Mouse (Mus musculus) layer of hippocampus, adult 11-12 months (tissue): ENCODE results near the gene Nrp1.

Experiments
- DNase-seq: peaks from one replicate; pipeline ENCODE4 v3.0.0; 2022; ENCODE audit warnings: low spot score

Nrp1 gene

GRCm38 (mm10) chr8:128466681-128467430 is 108.5 kb downstream of the Nrp1 start:
- DNase-seq: no peak

DNA sequence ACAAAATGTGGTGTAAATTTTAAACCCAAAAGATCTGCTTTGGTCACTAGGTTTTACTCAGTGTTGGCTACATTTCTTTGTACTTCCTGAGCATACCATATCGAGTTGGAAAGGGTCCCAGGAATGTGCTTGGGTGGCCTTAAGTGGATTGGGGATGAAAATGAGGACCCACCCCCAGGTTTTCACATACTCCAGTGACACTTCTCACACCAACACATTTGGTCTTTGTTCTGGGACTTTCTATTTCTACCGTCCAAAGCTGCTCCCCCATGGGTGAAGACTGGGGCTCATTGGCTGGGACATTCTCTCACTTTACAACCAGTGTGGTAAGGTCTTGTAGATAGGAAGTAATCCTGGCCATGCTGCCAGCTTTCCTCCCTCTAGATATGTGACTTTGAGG is 111.7 kb downstream of the Nrp1 start:
- DNase-seq: no peak

- DNase-seq: no peak
Measured at GRCm38 (mm10) chr8:128471186-128471585, 112.8 kb downstream of the Nrp1 start.

- no peak for DNase-seq
Measured at GRCm38 (mm10) chr8:128472871-128473270, 114.5 kb downstream of the Nrp1 start.

- DNase-seq: peak; percentile 44
Measured at GRCm38 (mm10) chr8:128473456-128474239, 115.2 kb downstream of the Nrp1 start.

DNA sequence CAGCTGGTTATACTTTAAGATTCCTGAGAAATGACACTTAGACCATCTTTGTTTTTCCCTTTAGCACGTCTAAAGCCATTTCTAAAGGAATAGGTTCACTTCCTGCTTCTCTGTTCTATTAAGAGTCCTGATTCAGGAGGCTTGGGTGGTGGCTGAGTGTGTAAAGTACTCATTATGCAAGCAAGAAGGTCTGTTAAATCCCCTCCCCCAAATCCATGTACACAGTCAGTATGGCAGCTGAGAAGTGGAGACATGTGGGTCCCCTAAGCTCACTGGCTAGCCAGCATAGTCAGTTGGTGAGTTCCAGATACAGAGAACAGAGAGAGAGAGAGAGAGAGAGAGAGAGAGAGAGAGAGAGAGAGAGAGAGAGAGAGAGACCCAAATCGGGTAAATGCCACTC is 116.2 kb downstream of the Nrp1 start:
- DNase-seq: no peak

DNA sequence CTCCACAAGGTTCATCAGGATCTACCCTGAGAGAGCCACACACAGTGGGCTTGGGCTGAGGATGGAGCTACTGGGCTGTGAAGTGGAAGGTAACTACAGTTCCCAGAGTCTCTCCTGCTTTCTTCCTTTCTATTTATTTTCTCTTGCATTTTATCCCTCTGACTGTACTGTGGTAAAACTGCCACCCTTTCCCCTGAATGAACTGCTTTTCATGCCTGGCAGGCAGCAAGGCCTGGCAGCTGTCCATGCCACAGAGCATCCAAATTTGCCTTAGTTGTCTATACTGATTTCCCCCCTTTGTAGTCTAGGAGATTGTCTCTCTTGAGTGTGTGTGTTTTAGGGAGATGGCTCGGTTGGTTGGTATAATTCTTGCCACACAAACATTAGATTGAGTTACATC is 117.8 kb downstream of the Nrp1 start:
- no peak for DNase-seq

DNA sequence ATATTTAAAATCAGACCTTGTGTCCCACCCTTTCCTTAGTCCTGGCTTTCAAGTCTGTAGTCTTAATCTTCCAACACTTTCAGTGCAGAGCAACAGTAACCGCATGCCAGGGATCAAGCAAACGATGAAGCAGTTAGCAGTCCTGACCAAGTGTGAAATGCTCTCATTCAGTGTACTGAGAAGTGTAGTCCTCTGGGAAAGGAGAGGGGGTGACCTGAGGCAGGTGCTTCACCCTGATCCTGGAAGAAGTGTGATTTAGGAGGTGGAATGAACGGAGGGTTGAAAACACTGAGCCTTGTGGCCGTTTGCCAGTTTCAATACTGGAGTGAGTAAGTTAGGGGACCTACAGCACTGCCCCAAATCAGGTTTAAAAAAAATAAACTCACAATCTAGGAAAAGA is 119.6 kb downstream of the Nrp1 start:
- no peak for DNase-seq

DNA sequence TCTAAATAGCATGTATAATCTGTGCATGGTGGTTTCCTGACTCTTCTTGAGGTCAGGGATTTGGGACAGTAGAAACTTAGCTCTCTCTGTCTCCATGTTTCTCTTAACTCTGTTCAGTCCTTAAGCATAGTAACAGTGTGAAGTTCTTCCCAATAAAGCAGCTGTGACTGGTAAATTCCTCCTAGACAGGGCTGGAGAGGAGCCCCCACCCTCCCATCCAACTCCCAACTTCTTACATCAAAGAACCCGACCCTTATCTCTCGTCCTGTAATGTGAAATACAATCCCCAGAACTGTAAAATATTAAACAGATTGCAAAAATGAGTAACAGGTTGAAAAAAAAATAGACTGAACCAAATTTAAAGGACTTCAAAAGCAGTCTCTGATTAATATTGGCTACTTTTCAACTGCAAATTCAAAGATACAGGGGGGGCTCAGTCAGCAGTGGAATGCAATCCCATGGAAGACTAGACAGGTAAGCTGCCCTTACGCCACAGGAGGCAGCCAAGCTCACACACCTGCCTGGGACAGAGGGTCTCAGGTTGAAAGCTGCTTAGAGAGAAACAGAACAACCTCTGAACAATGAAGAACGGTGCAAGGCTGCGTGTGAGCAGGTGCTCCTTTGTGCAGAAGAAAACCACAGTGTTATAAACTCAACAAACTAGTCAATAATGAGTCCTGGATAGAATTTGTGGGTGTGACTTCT is 121.1 kb downstream of the Nrp1 start:
- DNase-seq: no peak

DNA sequence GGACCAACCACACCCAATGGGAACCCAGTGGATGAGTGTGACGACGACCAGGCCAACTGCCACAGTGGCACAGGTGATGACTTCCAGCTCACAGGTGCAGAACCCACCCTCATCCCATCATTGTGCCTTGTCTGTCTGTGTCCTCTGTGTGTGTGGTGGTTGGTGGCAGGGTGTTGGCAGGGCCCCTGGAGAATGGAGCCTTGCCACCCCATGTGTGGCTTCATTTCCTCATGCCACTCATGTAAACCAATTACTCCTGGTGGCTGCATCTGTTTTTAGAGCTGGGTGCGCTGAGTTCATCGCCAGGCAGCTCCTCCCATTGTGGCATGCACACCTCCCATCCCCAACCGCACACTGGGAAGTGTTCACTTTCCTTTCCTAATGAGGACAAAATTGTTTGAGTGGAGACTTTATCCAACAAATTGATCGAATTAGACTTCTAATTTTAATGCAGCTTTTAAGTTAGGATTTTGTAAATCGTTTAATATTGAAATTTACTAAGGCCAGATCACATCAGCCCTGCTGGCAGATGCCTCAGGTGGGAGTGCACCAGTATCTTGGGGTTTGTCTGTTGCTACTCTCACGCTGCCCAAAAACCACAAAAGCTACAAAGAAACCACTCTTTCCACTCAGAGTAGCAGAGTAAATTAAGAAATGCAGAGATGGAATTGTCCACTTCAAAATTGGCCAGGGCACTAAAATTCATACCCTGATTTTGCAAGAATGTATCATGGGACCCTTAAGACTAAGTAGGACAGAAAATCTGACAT is 122.7 kb downstream of the Nrp1 start:
- no peak for DNase-seq

GRCm38 (mm10) chr8:128483344-128483743 is 124.9 kb downstream of the Nrp1 start:
- no peak for DNase-seq

GRCm38 (mm10) chr8:128484720-128485124 is 126.3 kb downstream of the Nrp1 start:
- DNase-seq: no peak

DNA sequence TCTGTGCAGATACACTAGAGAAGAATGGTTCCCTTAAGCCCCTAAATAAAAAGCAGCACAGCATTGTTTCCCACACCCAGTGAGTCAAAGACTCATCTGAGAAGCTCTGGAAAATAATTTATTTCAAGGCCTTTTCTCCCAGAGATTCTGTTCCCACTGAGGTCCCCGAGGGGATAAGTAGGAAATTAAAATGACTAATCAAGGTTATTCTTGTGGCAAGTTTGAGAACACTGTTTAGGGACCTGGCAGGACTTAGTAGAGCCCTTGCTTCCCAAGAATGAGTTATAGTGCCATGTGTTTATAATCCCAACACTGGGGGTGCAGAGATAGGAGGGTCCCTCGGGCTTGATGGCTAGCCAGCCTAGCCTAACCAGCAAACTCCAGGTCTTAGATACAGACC is 127.6 kb downstream of the Nrp1 start:
- DNase-seq: no peak

GRCm38 (mm10) chr8:128487966-128488931 is 129.8 kb downstream of the Nrp1 start:
- no peak for DNase-seq

GRCm38 (mm10) chr8:128489351-128489750 is 130.9 kb downstream of the Nrp1 start:
- no peak for DNase-seq

DNA sequence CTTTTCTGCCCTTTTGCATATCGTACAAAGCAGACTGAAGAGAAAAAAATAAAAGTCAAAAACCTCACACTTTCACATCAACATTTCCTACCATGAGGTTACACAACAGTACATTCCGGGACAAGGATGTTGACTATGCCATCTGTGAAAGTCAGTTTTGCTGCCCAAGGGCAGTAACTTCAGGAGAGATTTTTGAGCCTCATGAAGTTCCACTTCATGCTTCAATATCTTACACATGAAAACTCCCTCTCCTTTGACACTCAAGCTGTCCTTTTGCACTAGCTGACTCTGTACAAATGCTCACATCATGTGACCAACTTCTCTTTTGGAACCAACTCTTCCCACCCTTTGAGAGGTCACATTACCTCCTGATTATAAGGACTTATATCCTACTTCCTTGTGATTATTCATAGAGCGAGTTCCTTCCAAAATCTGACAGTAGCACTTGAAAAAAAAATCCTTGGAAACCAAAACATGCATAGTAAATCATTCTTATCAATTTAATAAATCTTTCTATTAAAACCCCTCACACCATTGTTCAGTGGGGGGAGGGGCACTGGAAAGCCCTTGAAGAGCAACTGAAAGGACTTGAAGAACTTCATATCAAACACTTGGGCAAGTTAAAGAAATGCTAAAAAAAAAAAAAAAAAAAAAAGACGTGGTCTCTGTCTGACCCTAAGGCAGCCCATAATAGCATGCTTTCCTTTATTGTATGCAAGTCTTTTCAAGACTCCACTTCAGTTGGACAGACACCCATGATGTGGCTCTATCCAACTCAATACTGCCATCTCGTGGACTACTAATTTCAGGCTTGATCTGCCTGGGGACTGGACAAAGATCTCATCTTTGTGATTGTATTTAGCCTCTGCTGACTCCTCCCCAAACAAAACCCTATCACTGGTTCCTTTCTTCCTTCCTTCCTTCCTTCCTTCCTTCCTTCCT is 133.0 kb downstream of the Nrp1 start:
- peak; percentile 78 for DNase-seq

DNA sequence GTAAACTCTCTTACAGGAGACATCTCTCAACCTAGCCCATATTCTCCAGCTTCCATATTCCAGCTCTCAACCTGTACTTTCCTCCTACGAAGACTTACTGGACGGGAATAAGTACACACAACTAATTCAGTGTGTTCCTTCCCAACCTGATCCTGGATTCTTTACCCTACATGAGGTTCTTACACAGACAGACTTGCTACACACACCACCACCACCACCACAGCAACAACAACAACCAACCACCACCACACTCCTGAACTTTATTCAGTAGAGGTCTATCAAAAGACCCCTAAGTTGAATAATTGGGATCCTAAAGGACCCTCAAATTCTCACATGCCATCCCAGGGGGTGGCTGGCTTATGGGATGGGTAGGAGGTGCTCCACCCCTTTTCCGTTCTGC is 135.4 kb downstream of the Nrp1 start:
- DNase-seq: no peak

GRCm38 (mm10) chr8:128498836-128499235 is 140.4 kb downstream of the Nrp1 start:
- DNase-seq: no peak

DNA sequence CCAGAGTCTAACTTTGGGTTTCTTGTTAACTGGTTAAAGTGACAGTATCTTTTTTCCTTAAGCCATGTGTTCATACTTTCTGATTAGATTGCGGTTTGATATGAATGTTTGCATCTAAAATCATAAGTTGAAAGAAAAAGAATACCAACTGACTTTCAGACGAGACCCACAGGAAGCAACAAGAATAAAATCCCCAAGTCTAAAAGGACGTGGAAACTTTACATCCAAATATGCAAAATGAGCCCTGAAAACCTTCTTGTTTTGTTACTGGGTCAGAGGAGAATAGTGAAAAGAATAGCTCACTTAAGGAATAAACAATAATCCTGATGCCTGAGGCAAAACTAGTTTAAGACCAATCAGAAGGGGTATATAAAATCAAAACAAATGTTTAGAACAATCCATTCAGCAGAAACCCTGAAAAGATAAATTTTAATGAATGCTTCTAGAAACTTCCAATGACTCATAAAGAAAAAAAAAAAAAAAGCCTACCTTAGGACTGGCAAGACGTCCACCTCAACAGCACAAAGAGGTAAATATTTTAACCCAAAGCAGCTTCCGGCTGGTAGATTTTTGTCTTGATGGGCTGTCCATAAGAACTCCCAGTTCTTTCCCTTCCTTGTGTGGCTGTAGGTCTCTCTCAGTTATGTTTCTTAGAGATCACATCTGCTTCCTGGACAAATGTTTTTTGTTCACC is 145.9 kb downstream of the Nrp1 start:
- DNase-seq: no peak
